Mouse (Mus musculus): ENCODE measurements around the gene Phlda1. TPM values are rescaled to one million over a fixed set of nuclear protein-coding genes. Genes with fewer than 3 reads are reported as not detected.

The Phlda1 gene
- polyA plus RNA-seq (2015; fragmentation: Nextera tagmentation; extraction: Ambion mirVana) = 2.3 and 2.6 TPM in 2 replicates

DNA sequence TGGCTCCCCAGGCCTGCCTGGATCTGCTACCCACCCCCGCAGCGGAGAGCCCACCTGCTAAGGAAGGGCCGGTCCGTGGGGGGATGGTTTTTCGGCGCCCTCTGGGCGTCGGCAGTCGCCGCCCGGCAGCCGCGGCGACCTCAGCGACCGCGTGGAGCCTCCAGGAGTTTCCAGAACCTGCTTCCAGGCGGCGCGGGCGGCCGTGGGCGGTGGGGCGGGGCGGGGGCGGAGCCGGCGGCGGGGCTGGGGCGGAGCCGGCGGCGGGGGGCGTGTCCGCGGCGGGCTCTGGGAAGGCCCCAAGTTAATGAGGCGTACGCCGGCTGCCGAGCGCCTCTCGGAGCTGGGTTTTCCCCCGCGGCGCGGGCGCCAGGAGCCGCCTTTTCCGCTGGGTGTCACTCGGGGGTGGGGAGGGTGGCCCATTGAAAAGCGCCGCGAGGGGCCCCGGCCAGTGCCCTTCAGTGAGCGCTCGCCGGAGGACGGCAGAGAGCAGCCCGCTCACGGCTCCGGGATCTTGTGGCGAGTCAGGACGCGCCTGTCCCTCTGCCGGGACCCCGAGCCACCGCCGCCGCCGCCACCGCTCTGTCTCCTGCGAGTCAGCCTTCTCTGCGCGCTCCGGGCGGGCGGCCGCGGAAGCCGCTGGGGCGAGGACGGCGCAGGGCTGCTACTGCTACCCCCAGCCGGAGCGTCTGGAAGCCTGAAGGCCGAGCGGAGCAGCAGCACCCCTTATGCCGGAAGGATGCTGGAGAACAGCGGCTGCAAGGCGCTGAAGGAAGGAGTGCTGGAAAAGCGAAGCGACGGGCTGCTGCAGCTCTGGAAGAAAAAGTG is at the start of gene Phlda1:
Gene Phlda1, plus strand, starts transcription at position 186 of the 825 bp plus-strand sequence.

DNA sequence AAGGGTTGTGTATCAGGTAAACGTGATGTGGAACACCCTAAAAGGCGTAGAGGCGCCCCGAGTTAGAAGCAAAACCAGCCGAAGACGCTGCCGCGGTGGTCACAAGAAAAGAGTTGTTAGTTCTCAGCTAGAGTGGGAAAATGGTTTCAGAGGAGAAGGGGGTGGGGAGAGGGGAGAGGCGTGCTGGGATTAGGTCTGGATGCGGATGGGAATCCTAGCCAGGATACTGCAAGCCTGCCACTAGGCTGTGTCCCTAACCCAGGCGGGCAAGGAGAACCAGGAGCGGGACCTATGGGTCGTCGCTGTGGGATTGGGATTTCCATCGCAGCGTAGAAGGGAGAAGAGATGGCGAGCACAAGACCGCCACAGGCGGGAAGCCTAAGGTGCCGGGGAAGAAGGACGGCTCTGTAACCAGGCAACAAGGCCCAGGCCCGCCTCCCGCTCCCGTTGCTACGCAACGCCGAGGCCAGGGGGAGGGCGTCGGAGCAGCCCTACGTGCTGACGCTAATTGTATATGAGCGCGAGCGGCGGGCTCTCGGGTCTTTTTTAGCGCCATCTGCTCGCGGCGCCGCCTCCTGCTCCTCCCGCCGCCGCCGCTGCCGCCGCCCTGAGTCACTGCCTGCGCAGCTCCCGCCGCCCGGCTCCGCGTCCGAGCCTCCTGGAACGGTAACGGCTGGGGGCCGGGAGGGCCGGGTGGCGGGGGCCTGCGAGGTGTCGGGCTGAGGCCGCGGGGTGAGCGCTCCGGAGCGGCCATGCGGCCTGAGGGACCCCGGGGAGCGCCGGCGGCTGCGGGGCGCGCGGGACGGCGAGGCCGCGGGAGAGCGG is 33.2 kb upstream of the Phlda1 start, which contains the start of gene Nap1l1:
Gene Nap1l1, plus strand, starts transcription at position 538 of the 825 bp plus-strand sequence.

Other genes starting within 250 kb of the Phlda1 start
- gene Bbs10, start 207.6 kb upstream of the Phlda1 start, polyA plus RNA-seq (2015; fragmentation: Nextera tagmentation; extraction: Ambion mirVana) = 1.8 and 1.9 TPM in 2 replicates
- gene Nap1l1, start 33.1 kb upstream of the Phlda1 start, polyA plus RNA-seq (2015; fragmentation: Nextera tagmentation; extraction: Ambion mirVana) = 171 and 179 TPM in 2 replicates

Measured in spleen, postnatal 0 days (tissue).